Mouse (Mus musculus) forebrain, embryonic 12.5 days (tissue): Measurements from ENCODE around the gene Chst7. TPM values are rescaled to one million over a fixed set of nuclear protein-coding genes. Genes with fewer than 3 reads are reported as not detected.

Source experiments
- ATAC-seq: fragments of 200-750 bp; cut with Nextera tagmentation; 2 replicates; pipeline ENCODE4 v1.8.0; 2017; ENCODE audit warnings: moderate TSS enrichment; ENCODE audit not compliant: low FRiP score
- H3K27ac ChIP-seq: fragments of 300-500 bp; sonication (generic); 2 replicates; pipeline ENCODE4 v1.5.1; 2016; ENCODE audit warnings: mild to moderate bottlenecking
- H3K27me3 ChIP-seq: fragments of 300-500 bp; sonication (generic); 2 replicates; pipeline ENCODE4 v1.6.1; 2016; ENCODE audit warnings: mild to moderate bottlenecking
- H3K36me3 ChIP-seq: fragments of 300-500 bp; sonication (generic); replicated peaks from 2 replicates; pipeline ENCODE4 v1.6.1; 2016; ENCODE audit warnings: mild to moderate bottlenecking
- H3K4me1 ChIP-seq: fragments of 300-500 bp; sonication (generic); 2 replicates; pipeline ENCODE4 v1.6.1; 2016
- H3K4me2 ChIP-seq: fragments of 300-500 bp; sonication (generic); 2 replicates; pipeline ENCODE4 v1.6.1; 2016; ENCODE audit warnings: mild to moderate bottlenecking, moderate library complexity
- H3K4me3 ChIP-seq: fragments of 300-500 bp; sonication (generic); replicated peaks from 2 replicates; pipeline ENCODE4 v1.5.1; 2016; ENCODE audit warnings: mild to moderate bottlenecking
- H3K9ac ChIP-seq: fragments of 300-500 bp; sonication (generic); 2 replicates; pipeline ENCODE4 v1.6.1; 2016; ENCODE audit warnings: mild to moderate bottlenecking
- H3K9me3 ChIP-seq: fragments of 300-500 bp; sonication (generic); 2 replicates; pipeline ENCODE4 v1.6.1; 2016
- WGBS: fragments of 180-500 bp; shearing (Covaris S2); methylation state at CpG from one replicate; pipeline ENCODE4 v1.1.7; 2016; 5-methylcytosine and 5-hydroxymethylcytosine counted together
- polyA plus RNA-seq: library from polyadenylated mRNA; unstranded; fragments of >200 nt; fragmentation: Nextera tagmentation; extraction: Ambion mirVana; gene quantifications from 2 replicates; pipeline ENCODE4 v1.2.1, GENCODE M21; 2016

The Chst7 gene
- 2.6 and 2.8 TPM in 2 replicates for polyA plus RNA-seq

DNA sequence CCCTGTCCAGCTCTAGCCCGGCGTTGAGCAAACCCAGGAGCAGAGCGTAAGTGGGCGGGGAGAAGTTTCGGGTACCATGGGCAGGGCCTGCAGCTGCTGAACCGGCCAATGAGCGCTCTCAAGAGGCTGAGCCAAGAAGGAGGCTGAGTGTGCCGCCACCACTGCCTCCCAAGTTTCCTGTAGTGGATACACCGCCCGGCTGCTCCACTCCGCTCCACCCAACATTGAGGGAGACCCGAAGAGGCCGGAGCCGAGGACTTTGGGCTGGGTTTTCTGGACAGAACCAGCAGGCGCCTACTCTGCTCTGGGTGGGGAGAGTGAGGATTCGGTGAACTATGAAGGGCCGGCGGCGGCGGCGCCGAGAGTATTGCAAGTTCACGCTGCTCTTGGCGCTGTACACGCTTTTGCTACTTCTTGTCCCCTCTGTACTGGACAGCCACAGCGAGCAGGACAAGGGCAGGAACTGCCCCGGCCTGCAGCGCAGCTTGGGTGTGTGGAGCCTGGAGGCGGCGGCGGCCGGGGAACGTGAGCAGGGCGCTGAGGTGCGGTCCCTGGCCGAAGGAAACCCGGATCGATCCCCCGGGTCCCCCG, at the start of gene Chst7:
Gene Chst7, plus strand, starts transcription at position 180 of the 591 bp plus-strand sequence.
- H3K9me3 ChIP-seq, result no peaks in the 10 kb centered on the region
- peak within 1 kb of the TSS; percentile 12; the same call in 1 of the 2 replicates for H3K9ac ChIP-seq
- WGBS, result 16% methylated on average over 39 of the region's 40 CpGs
- peak; percentile 93 for ATAC-seq
- 0 out of 2 replicates have a peak, but pooled peaks cover 5% of the 10 kb centered on the region for H3K4me1 ChIP-seq
- peak within 1 kb of the TSS; percentile 67 for H3K4me2 ChIP-seq
- peak within 1 kb of the TSS; percentile 46 for H3K4me3 ChIP-seq
- H3K27me3 ChIP-seq, result peaks cover 18% of the 10 kb centered on the region
- no peak within 1 kb of the TSS for H3K27ac ChIP-seq
- H3K36me3 ChIP-seq, result no peaks in the 10 kb centered on the region

GRCm38 (mm10) chrX:20012211-20012610, 47.1 kb upstream of the Chst7 start:
- H3K9me3 ChIP-seq, result no peaks in the 10 kb centered on the region
- 94% methylated on average over 2 of the region's 2 CpGs for WGBS
- no peaks in the 10 kb centered on the region for H3K4me1 ChIP-seq
- no peak overlapping the region for H3K9ac ChIP-seq
- H3K36me3 ChIP-seq, result no peaks in the 10 kb centered on the region
- H3K4me2 ChIP-seq, result no peak overlapping the region
- no peak overlapping the region for H3K4me3 ChIP-seq
- H3K27ac ChIP-seq, result no peak overlapping the region
- ATAC-seq, result no peak
- H3K27me3 ChIP-seq, result no peaks in the 10 kb centered on the region

GRCm38 (mm10) chrX:20020942-20021341, 38.4 kb upstream of the Chst7 start:
- Histone ChIP-seq H3K4me1 (no peaks in the 10 kb centered on the region), H3K9me3 (no peaks in the 10 kb centered on the region), H3K4me2 (no peak overlapping the region), H3K27me3 (no peaks in the 10 kb centered on the region), H3K4me3 (no peak overlapping the region), H3K36me3 (no peaks in the 10 kb centered on the region), H3K9ac (no peak overlapping the region), H3K27ac (no peak overlapping the region)
- no peak for ATAC-seq
- WGBS, result 31% methylated on average over 2 of the region's 2 CpGs

- peak; percentile 68 for ATAC-seq
- Histone ChIP-seq H3K36me3 (no peaks in the 10 kb centered on the region), H3K4me1 (0 out of 2 replicates have a peak, but pooled peaks cover 5% of the 10 kb centered on the region), H3K27me3 (peaks cover 18% of the 10 kb centered on the region), H3K4me2 (peak overlapping the region; percentile 67), H3K9me3 (no peaks in the 10 kb centered on the region), H3K4me3 (peak overlapping the region; percentile 46), H3K9ac (peak overlapping the region; percentile 12; the same call in 1 of the 2 replicates), H3K27ac (no peak overlapping the region)
- WGBS, result 24% methylated on average over 64 of the region's 65 CpGs
These were observed 872 bp downstream of the Chst7 start for GRCm38 (mm10) chrX:20060096-20060768.

GRCm38 (mm10) chrX:20060769-20061315, 1.5 kb downstream of the Chst7 start:
- no peaks in the 10 kb centered on the region for H3K36me3 ChIP-seq
- H3K9ac ChIP-seq, result no peak overlapping the region
- ATAC-seq, result peak; percentile 34
- H3K4me2 ChIP-seq, result peak overlapping the region; percentile 67
- H3K9me3 ChIP-seq, result no peaks in the 10 kb centered on the region
- peaks cover 18% of the 10 kb centered on the region for H3K27me3 ChIP-seq
- 0 out of 2 replicates have a peak, but pooled peaks cover 5% of the 10 kb centered on the region for H3K4me1 ChIP-seq
- no peak overlapping the region for H3K27ac ChIP-seq
- 14% methylated on average over 32 of the region's 47 CpGs for WGBS
- H3K4me3 ChIP-seq, result peak overlapping the region; percentile 46

DNA sequence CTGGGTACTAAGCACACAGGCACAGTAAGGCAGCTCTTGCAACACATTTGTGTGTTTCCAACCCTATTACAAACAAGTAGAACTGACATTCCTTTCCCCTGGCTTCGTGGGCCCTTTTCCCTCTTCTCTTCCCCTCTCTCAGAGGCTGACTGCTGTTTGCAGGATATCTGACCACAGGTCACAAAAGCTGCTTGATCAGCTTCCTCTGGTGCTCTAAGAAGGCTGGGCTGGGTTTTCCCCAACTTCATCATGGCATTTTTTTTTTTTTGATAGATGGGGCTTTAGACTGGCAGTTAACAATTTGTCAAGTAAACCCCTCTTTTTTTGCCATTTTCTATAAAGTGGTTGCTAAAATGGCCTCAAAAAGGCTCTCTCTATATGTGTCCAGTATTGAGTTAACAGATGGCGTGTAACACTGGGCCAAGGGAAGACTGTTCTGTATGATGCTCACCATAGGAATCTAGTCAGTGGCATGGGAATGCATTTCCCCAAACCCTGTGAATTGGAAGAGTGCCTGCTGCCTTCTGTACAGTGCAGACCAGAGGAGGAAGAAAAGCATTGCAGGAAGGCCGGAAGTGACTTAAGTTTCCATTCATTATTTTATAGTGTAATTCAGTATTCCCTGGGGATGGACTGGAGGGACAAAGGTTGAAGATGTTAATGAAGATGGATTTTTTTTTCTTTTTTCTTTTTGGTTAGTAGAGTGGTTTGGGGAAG, 2.6 kb downstream of the Chst7 start:
- no peaks in the 10 kb centered on the region for H3K36me3 ChIP-seq
- H3K9ac ChIP-seq, result no peak overlapping the region
- H3K4me3 ChIP-seq, result no peak overlapping the region
- no peak overlapping the region for H3K27ac ChIP-seq
- no peak for ATAC-seq
- peaks cover 18% of the 10 kb centered on the region for H3K27me3 ChIP-seq
- no peak overlapping the region for H3K4me2 ChIP-seq
- 67% methylated on average over 3 of the region's 3 CpGs for WGBS
- 0 out of 2 replicates have a peak, but pooled peaks cover 5% of the 10 kb centered on the region for H3K4me1 ChIP-seq
- H3K9me3 ChIP-seq, result no peaks in the 10 kb centered on the region

GRCm38 (mm10) chrX:20066636-20067035, 7.3 kb downstream of the Chst7 start:
- H3K9me3 ChIP-seq, result no peaks in the 10 kb centered on the region
- no peak overlapping the region for H3K27ac ChIP-seq
- no peak overlapping the region for H3K4me2 ChIP-seq
- H3K27me3 ChIP-seq, result no peaks in the 10 kb centered on the region
- H3K9ac ChIP-seq, result no peak overlapping the region
- H3K4me1 ChIP-seq, result no peaks in the 10 kb centered on the region
- H3K36me3 ChIP-seq, result no peaks in the 10 kb centered on the region
- no peak overlapping the region for H3K4me3 ChIP-seq
- no peak for ATAC-seq

DNA sequence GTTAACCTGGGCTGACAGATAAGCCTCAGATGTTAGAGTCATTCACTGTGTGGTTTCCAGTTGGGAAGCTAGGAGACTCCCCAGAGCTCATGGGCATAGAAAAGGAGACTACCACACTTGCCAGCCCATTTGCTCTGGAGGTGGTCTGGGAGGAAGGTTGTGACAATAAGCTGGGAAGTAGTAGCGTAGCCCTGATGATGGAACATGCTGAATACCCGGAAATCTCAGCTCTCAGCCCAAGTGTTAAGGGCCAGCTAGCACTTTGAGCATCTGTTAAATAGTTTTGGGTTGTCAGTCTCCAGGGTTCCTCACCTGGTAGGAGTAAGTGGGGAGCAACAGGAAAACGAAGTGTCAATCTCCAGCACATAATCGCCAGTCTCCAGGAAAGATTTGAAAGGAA, 10.8 kb downstream of the Chst7 start:
- H3K36me3 ChIP-seq, result no peaks in the 10 kb centered on the region
- no peaks in the 10 kb centered on the region for H3K9me3 ChIP-seq
- H3K4me2 ChIP-seq, result no peak overlapping the region
- no peak overlapping the region for H3K4me3 ChIP-seq
- H3K27me3 ChIP-seq, result no peaks in the 10 kb centered on the region
- 58% methylated on average over 4 of the region's 4 CpGs for WGBS
- no peaks in the 10 kb centered on the region for H3K4me1 ChIP-seq
- H3K9ac ChIP-seq, result no peak overlapping the region
- ATAC-seq, result no peak
- no peak overlapping the region for H3K27ac ChIP-seq

DNA sequence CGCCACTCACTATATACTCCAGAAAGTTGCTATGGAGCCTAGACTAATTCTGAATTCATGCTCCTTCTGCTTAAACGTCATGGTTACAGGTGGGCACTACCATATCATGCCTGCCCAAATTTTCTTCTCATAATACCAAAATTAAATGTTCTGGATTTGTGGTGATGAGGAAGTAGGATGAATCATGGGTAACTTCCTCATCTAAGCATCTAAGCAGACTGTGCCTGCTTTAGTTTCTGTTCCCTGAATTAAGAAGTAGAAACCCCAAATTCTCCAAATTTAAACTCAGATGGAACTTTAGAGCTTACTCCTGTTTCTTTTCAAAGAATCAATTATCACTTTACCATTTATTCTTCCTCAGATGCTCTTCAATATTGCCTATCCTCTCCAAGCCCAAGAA, 58.4 kb downstream of the Chst7 start:
- Histone ChIP-seq H3K27ac (no peak overlapping the region), H3K9me3 (no peaks in the 10 kb centered on the region), H3K4me1 (no peaks in the 10 kb centered on the region), H3K27me3 (no peaks in the 10 kb centered on the region), H3K36me3 (no peaks in the 10 kb centered on the region), H3K4me2 (no peak overlapping the region), H3K4me3 (no peak overlapping the region), H3K9ac (no peak overlapping the region)
- 79% methylated on average over 2 of the region's 2 CpGs for WGBS
- no peak for ATAC-seq

DNA sequence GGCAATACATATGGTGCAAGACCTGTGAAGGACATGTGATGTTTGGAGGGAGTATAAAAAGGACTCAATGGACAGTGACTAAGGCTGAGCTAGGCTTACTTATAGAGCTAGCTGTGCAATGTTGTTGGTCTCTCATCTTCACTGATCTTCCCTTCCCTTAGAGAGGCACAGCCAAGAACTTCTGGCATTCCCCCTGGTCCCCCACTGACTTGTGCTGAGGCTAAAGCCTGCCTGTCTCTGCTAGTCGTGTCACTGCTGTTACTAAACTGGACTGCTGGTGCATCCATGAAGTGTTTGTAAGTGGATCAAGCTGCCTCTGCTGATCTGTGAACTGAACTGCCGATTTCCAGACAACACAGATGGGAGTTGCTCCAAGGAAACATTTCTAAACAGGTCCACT, 66.1 kb downstream of the Chst7 start:
- Histone ChIP-seq H3K4me3 (no peak overlapping the region), H3K36me3 (no peaks in the 10 kb centered on the region), H3K9ac (no peak overlapping the region), H3K4me2 (no peak overlapping the region), H3K4me1 (no peaks in the 10 kb centered on the region), H3K27me3 (no peaks in the 10 kb centered on the region), H3K27ac (no peak overlapping the region), H3K9me3 (no peaks in the 10 kb centered on the region)
- ATAC-seq, result no peak
- 78% methylated on average over 2 of the region's 2 CpGs for WGBS

GRCm38 (mm10) chrX:20128951-20129350, 69.6 kb downstream of the Chst7 start:
- H3K27me3 ChIP-seq, result no peaks in the 10 kb centered on the region
- H3K9ac ChIP-seq, result no peak overlapping the region
- no peaks in the 10 kb centered on the region for H3K4me1 ChIP-seq
- no peak overlapping the region for H3K27ac ChIP-seq
- H3K4me3 ChIP-seq, result no peak overlapping the region
- no peaks in the 10 kb centered on the region for H3K9me3 ChIP-seq
- ATAC-seq, result no peak
- no peak overlapping the region for H3K4me2 ChIP-seq
- H3K36me3 ChIP-seq, result no peaks in the 10 kb centered on the region

GRCm38 (mm10) chrX:20129466-20129865, 70.1 kb downstream of the Chst7 start:
- ATAC-seq, result no peak
- Histone ChIP-seq H3K4me1 (no peaks in the 10 kb centered on the region), H3K36me3 (no peaks in the 10 kb centered on the region), H3K9ac (no peak overlapping the region), H3K9me3 (no peaks in the 10 kb centered on the region), H3K27me3 (no peaks in the 10 kb centered on the region), H3K4me3 (no peak overlapping the region), H3K27ac (no peak overlapping the region), H3K4me2 (no peak overlapping the region)
- 82% methylated on average over 1 of the region's 1 CpGs for WGBS
